Mouse (Mus musculus) liver, embryonic 11.5 days (tissue): ENCODE measurements around the gene Creb3l1. TPM values are rescaled to one million over a fixed set of nuclear protein-coding genes. Genes with fewer than 3 reads are reported as not detected.

Experiments
- ATAC-seq: fragments of 200-750 bp; cut with Nextera tagmentation; replicated peaks from 2 replicates; pipeline ENCODE4 v1.8.0; 2017; ENCODE audit warnings: moderate number of reproducible peaks, mild to moderate bottlenecking, moderate TSS enrichment, moderate library complexity; ENCODE audit not compliant: low FRiP score
- DNase-seq: peaks from one replicate; pipeline ENCODE4 v3.0.0-alpha.2; 2017; ENCODE audit warnings: low spot score
- H3K27ac ChIP-seq: fragments of 300-500 bp; sonication (generic); 2 replicates; pipeline ENCODE4 v1.5.1; 2014; ENCODE audit warnings: mild to moderate bottlenecking, low read depth, low read length, control low read depth
- H3K27me3 ChIP-seq: fragments of 300-500 bp; sonication (generic); replicated peaks from 2 replicates; pipeline ENCODE4 v1.6.1; 2014; ENCODE audit warnings: low read length, mixed read lengths; ENCODE audit not compliant: control insufficient read depth, insufficient read depth
- H3K36me3 ChIP-seq: fragments of 300-500 bp; sonication (generic); 2 replicates; pipeline ENCODE4 v1.6.1; 2014; ENCODE audit warnings: mild to moderate bottlenecking, low read length, moderate library complexity, mixed read lengths; ENCODE audit not compliant: control insufficient read depth, insufficient read depth
- H3K4me1 ChIP-seq: fragments of 300-500 bp; sonication (generic); replicated peaks from 2 replicates; pipeline ENCODE4 v1.6.1; 2014; ENCODE audit warnings: low read length, mixed read lengths; ENCODE audit not compliant: control insufficient read depth, insufficient read depth
- H3K4me2 ChIP-seq: fragments of 300-500 bp; sonication (generic); 2 replicates; pipeline ENCODE4 v1.6.1; 2014; ENCODE audit warnings: mild to moderate bottlenecking, control low read depth, moderate library complexity
- H3K4me3 ChIP-seq: fragments of 300-500 bp; sonication (generic); 2 replicates; pipeline ENCODE4 v1.5.1; 2014; ENCODE audit warnings: low read depth, low read length, control low read depth
- H3K9ac ChIP-seq: fragments of 300-500 bp; sonication (generic); 2 replicates; pipeline ENCODE4 v1.6.1; 2014; ENCODE audit warnings: low read depth, low read length, control low read depth
- H3K9me3 ChIP-seq: fragments of 300-500 bp; sonication (generic); 2 replicates; pipeline ENCODE4 v1.6.1; 2016; ENCODE audit warnings: low read length, inconsistent platforms, mixed read lengths; ENCODE audit not compliant: control insufficient read depth
- WGBS: fragments of 180-500 bp; shearing (Covaris S2); extraction: QIAGEN DNeasy Blood & Tissue Kit; methylation state at CpG from one replicate; pipeline ENCODE4 v1.1.7; 2014; 5-methylcytosine and 5-hydroxymethylcytosine counted together
- polyA plus RNA-seq: library from polyadenylated mRNA; unstranded; fragments of >200 nt; fragmentation: Nextera tagmentation; extraction: Ambion mirVana; gene quantifications from 2 replicates; pipeline ENCODE4 v1.2.1, GENCODE M21; 2014

Creb3l1 gene
- polyA plus RNA-seq, 1 experiment from 2014 or later = 6.1 TPM

DNA sequence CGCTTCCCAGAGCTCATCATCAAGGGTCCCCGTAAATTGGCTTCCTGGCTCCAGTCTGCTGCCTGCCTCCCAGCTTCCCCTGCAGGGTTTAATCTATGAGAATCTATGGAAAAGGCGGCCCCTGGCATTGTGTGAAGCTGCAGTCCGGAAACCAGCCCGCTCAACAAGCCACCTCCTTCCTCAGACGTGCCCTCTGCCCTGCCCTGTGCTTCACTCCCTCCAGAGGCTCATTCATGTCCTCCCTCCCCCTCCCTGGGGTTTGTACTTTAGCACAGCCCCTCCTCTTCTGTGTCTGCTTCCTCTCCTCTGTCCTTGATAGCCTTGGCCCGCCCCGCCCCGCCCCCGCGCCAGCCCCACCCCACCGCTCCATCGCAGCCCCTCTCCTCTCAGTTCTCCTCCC is 39.9 kb downstream of the Creb3l1 start:
- WGBS = 4% methylated on average over 8 of the region's 13 CpGs
- no peaks in the 10 kb centered on the region; the same call in 1 of the 2 replicates for H3K9me3 ChIP-seq

GRCm38 (mm10) chr2:91980830-91981229 is 43.5 kb downstream of the Creb3l1 start:
- no peaks in the 10 kb centered on the region for H3K36me3 ChIP-seq
- 45% methylated on average over 5 of the region's 5 CpGs for WGBS
- no peak for DNase-seq
- H3K9me3 ChIP-seq = no peaks in the 10 kb centered on the region
- peaks cover 39% of the 10 kb centered on the region for H3K27me3 ChIP-seq
- H3K27ac ChIP-seq = no peak overlapping the region
- peaks cover 30% of the 10 kb centered on the region for H3K4me1 ChIP-seq
- no peak overlapping the region for H3K4me3 ChIP-seq
- H3K4me2 ChIP-seq = no peak overlapping the region
- no peak overlapping the region for H3K9ac ChIP-seq
- no peak for ATAC-seq

More for the DNA sequence above, 39.9 kb downstream of the Creb3l1 start:
- Histone ChIP-seq H3K36me3 (no peaks in the 10 kb centered on the region), H3K9ac (peak overlapping the region; percentile 53), H3K27ac (peak overlapping the region; percentile 84), H3K4me2 (peak overlapping the region; percentile 61), H3K4me3 (peak overlapping the region; percentile 38), H3K27me3 (peaks cover 3% of the 10 kb centered on the region), H3K4me1 (peaks cover 15% of the 10 kb centered on the region)
- DNase-seq = peak; percentile 78
- peak; percentile 90 for ATAC-seq

DNA sequence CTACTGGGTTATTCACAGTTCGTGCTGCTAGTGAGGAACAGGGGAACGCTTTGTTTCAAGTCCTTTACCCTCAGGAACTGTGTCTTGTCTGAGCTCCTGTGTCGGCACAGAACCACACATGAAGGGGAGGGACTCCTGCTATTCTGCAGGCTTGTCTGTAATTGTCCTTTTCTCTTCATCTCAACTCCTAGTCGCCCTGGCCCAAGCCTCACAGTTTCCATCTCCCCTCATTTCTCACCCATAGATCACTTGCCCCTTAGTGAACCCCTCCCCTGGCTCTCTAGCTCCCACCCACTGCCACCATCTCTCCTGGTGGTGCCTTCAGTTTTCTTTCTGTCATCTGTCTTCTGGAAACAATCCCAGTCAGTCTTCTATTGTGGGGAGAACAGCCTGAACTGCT is 44.1 kb downstream of the Creb3l1 start:
- H3K4me1 ChIP-seq = peaks cover 32% of the 10 kb centered on the region
- H3K4me3 ChIP-seq = no peak overlapping the region
- peaks cover 45% of the 10 kb centered on the region for H3K27me3 ChIP-seq
- DNase-seq = no peak
- H3K4me2 ChIP-seq = no peak overlapping the region
- no peak for ATAC-seq
- no peaks in the 10 kb centered on the region for H3K36me3 ChIP-seq
- 31% methylated on average over 4 of the region's 4 CpGs for WGBS
- H3K9ac ChIP-seq = no peak overlapping the region
- H3K9me3 ChIP-seq = no peaks in the 10 kb centered on the region
- H3K27ac ChIP-seq = no peak overlapping the region

DNA sequence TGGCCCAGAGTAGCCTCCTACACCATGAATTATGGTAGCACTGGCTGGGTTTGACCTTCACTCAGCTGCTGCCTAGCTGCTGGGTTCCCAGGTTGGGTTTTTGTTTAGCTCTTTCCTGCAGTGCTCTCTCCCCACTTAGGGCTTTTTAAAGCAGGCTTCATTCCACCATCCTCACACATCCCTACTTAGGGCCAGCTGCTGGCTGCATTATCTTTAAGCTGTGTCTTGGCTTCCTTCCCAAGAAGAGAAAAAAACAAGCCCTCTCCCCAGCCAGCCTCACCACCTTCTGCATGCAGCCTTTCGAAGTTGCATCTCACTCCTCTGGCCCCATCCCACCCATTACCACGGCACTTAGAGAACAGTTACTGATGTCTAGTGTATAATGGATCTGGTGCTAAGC is 45.8 kb downstream of the Creb3l1 start:
- Histone ChIP-seq H3K4me1 (peaks cover 23% of the 10 kb centered on the region), H3K9ac (no peak overlapping the region), H3K4me3 (no peak overlapping the region), H3K36me3 (no peaks in the 10 kb centered on the region), H3K4me2 (no peak overlapping the region), H3K27me3 (peaks cover 62% of the 10 kb centered on the region), H3K9me3 (no peaks in the 10 kb centered on the region), H3K27ac (no peak overlapping the region)
- WGBS = 28% methylated on average over 2 of the region's 2 CpGs
- no peak for ATAC-seq
- no peak for DNase-seq

- 54% methylated on average over 4 of the region's 4 CpGs for WGBS
- Histone ChIP-seq H3K27ac (no peak overlapping the region), H3K36me3 (no peaks in the 10 kb centered on the region), H3K27me3 (peaks cover 68% of the 10 kb centered on the region), H3K4me3 (no peak overlapping the region), H3K4me1 (peaks cover 23% of the 10 kb centered on the region), H3K9me3 (no peaks in the 10 kb centered on the region), H3K4me2 (no peak overlapping the region), H3K9ac (no peak overlapping the region)
- DNase-seq (no peak), ATAC-seq (no peak)
Measured at GRCm38 (mm10) chr2:91977960-91978359, 46.3 kb downstream of the Creb3l1 start.

DNA sequence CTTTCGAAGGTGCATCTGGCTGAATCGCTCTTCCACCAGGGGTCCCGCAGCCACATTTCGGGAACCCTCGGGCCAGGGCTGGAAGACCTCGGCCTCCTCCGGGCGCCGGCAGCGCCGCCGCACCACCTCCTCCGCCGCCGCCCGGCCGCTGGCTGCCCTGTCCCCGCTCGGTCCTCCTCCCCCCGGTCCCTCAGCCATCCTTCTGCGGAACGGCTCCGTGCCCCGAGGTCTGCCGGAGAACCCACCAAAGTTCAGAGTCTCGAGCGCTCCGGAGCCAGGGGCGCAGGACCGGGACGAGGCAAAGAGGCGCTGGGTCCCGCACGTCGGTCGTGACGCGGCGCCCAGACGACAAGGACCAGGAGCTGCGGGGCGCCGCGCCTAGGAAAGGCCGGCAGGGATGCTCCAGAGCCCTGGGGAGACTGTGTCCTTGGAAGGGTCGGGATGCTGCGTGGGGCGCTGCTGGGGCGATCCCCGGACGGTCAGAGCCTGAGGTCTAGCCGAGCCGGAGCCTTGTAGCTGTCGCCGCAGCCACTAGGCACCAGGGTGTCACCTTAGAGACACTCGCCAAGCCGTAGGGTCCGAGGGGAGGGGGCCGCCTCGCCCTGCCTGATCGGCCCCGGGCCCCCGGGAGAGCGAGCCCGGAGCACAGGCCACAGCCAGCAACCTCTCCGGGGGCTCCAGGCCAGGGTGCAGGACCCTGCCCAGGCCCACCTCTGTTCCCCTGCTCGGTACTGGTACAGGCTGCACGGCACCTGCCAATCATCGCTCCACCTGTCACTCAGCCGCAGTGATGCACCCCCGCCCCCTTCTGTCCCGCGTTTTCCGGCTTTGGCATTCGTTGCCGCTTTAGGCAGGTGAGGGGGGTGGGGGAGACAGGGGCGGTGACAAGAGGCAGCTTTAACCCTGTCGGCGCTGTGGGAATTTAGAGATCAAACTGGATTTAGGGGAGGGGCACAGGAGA is 48.4 kb downstream of the Creb3l1 start, which contains the start of gene Dgkz:
Gene Dgkz (minus strand): TSS at position 284 of the 961 bp plus-strand sequence.
- ATAC-seq = 0 out of 2 replicates have a peak, but pooled peaks have one; percentile 29
- H3K27me3 ChIP-seq = peaks cover 86% of the 10 kb centered on the region

DNA sequence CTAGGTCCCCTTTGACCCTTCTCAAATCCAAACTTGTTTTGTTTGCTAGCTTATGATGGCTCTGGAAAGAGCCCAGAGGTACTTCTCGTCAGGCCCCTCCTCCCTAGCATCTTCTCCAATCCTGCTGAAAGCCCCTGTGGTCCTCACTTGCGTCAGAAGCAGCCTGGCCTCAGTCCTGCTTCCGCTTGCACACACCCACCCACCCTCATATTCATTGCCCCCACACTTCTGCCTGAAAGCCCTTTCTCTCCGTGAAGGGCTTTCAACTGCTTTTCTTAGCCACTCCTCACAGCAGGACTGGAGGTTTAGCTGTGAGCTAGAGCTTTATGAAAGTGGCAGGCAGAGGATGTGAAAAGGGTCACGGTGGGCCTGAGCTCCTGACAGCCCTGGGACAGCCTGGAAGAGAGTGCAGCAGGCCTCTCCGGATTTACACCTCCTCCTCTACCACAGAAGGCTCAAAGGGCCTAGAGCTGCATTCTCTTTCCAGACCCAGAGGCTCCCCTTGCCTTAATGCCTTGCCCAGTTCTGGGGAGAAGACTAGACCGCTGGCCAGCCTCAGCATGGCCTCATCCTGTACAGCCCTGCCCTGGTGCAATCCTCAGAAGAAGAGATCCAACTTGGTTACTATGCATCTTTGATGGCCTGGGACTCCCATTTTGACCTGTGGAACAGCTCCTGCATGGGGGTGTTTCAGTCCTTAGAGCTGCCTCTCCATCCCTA is 50.7 kb downstream of the Creb3l1 start:
- Histone ChIP-seq H3K4me2 (no peak overlapping the region), H3K9me3 (no peaks in the 10 kb centered on the region), H3K27ac (no peak overlapping the region), H3K4me3 (no peak overlapping the region), H3K4me1 (peaks cover 27% of the 10 kb centered on the region), H3K9ac (no peak overlapping the region), H3K27me3 (peaks cover 83% of the 10 kb centered on the region), H3K36me3 (no peaks in the 10 kb centered on the region)
- ATAC-seq (no peak), DNase-seq (no peak)
- 47% methylated on average over 7 of the region's 7 CpGs for WGBS

More for the DNA sequence above, 48.4 kb downstream of the Creb3l1 start, which contains the start of gene Dgkz:
- H3K4me3 ChIP-seq = peak within 1 kb of the TSS; percentile 46
- WGBS = 3% methylated on average over 75 of the region's 79 CpGs
- H3K4me2 ChIP-seq = peak within 1 kb of the TSS; percentile 69
- 0 out of 2 replicates have a peak within 1 kb of the TSS, but pooled peaks have one; percentile 2 for H3K9ac ChIP-seq
- no peak within 1 kb of the TSS for H3K27ac ChIP-seq
- DNase-seq = no peak
- no peaks in the 10 kb centered on the region for H3K36me3 ChIP-seq
- peaks cover 31% of the 10 kb centered on the region for H3K4me1 ChIP-seq
- no peaks in the 10 kb centered on the region for H3K9me3 ChIP-seq

- no peak overlapping the region for H3K9ac ChIP-seq
- 28% methylated on average over 13 of the region's 13 CpGs for WGBS
- H3K4me1 ChIP-seq = peaks cover 19% of the 10 kb centered on the region
- DNase-seq (no peak), ATAC-seq (no peak; the same call in 1 of the 2 replicates)
- H3K9me3 ChIP-seq = no peaks in the 10 kb centered on the region
- no peak overlapping the region for H3K27ac ChIP-seq
- peaks cover 69% of the 10 kb centered on the region for H3K27me3 ChIP-seq
- H3K4me3 ChIP-seq = no peak overlapping the region
- no peak overlapping the region for H3K4me2 ChIP-seq
- no peaks in the 10 kb centered on the region for H3K36me3 ChIP-seq
Measured at GRCm38 (mm10) chr2:91972121-91972566, 52.2 kb downstream of the Creb3l1 start.
